Comparison of ENCODE assay signal across 10 mouse cellular contexts in genomic region chr5:111420896-111421295, GRCm38 (mm10). TPM values are rescaled to one million over a fixed set of nuclear protein-coding genes. Genes with fewer than 3 reads are reported as not detected.
DNase-seq lines count a peak whose midpoint lies in the region; ATAC-seq and TF ChIP-seq lines count a peak whose summit lies in the region.
"Had no signal": no experiment of that assay in that cellular context is flagged by ENCODE, and none has a peak within 500 bp of the region (broad histone marks: within the 10 kb centered on the region; RNA-seq: fewer than 3 reads in every experiment).

No protein-coding gene starts in this region.

- intact Hi-C loops in left cerebral cortex, adult 2 months (cut with DNase I): no loop called here
- intact Hi-C loops in left cerebral cortex, postnatal 10 days (cut with DNase I): loop anchor here (5.0 to 10.0 kb wide), 4 partner anchors 96 to 331 kb away; no protein-coding TSS in a partner anchor
- intact Hi-C loops in gastrocnemius, postnatal 36 days (cut with DNase I): loop anchor here (5.0 kb wide), 1 partner anchor 91 kb away; no protein-coding TSS in a partner anchor
- intact Hi-C loops in left cerebral cortex, postnatal 14 days (cut with DNase I): loop anchor here (5.0 kb wide), 1 partner anchor 161 kb away; no protein-coding TSS in a partner anchor

- H3K4me3 ChIP-seq in left cerebral cortex, adult 2 months: peak overlapping the region; percentile 89
- H3K4me3 ChIP-seq in forebrain, embryonic 10.5 days: peak overlapping the region; percentile 97
- peak overlapping the region; percentile 78; the same call in 1 of the 2 replicates for H3K4me3 ChIP-seq in intestine, embryonic 15.5 days (replicated peaks)
- H3K4me3 ChIP-seq in neural tube, embryonic 13.5 days: peak overlapping the region; percentile 87

- H3K9me3 ChIP-seq in forebrain, embryonic 10.5 days: no peaks in the 10 kb centered on the region
- no peaks in the 10 kb centered on the region for H3K9me3 ChIP-seq in intestine, embryonic 15.5 days
- no peaks in the 10 kb centered on the region for H3K9me3 ChIP-seq in neural tube, embryonic 13.5 days

- 39% methylated on average over 22 of the region's 22 CpGs for WGBS in forebrain, embryonic 10.5 days
- 79% methylated on average over 22 of the region's 22 CpGs for WGBS in intestine, embryonic 15.5 days
- WGBS in neural tube, embryonic 13.5 days: 33% methylated on average over 22 of the region's 22 CpGs

- H3K36me3 ChIP-seq in forebrain, embryonic 10.5 days (replicated peaks): peaks cover 75% of the 10 kb centered on the region
- no peaks in the 10 kb centered on the region for H3K36me3 ChIP-seq in intestine, embryonic 15.5 days
- 0 out of 2 replicates have a peak, but pooled peaks cover 12% of the 10 kb centered on the region for H3K36me3 ChIP-seq in neural tube, embryonic 13.5 days

- H3K4me2 ChIP-seq in intestine, embryonic 15.5 days (replicated peaks): peak overlapping the region; percentile 94
- H3K4me2 ChIP-seq in neural tube, embryonic 13.5 days: peak overlapping the region; percentile 95

- no peak for ATAC-seq in intestine, embryonic 15.5 days
- ATAC-seq in neural tube, embryonic 13.5 days (ENCODE audit: low read depth): no peak

- DNase-seq in left cerebral cortex, adult 2 months (ENCODE audit: extremely low spot score in 1 of 2, low spot score in 2 of 2): no peak
- no peak for DNase-seq in left cerebral cortex, postnatal 10 days (ENCODE audit: extremely low spot score in 1 of 2, low spot score in 2 of 2)
- no peak for DNase-seq in forebrain, embryonic 10.5 days (ENCODE audit: extremely low spot score, low spot score)
- DNase-seq in gastrocnemius, postnatal 36 days: no peak
- no peak for DNase-seq in ovary, postnatal 14 days (ENCODE audit: low spot score)
- no peak for DNase-seq in left cerebral cortex, postnatal 14 days (ENCODE audit: low spot score in 2 of 2)
- DNase-seq: cerebellum, adult 18-20 months had no signal

- peaks cover 90% of the 10 kb centered on the region for H3K4me1 ChIP-seq in forebrain, embryonic 10.5 days
- H3K4me1 ChIP-seq in intestine, embryonic 15.5 days (replicated peaks): peaks cover 62% of the 10 kb centered on the region
- peaks cover 91% of the 10 kb centered on the region for H3K4me1 ChIP-seq in neural tube, embryonic 13.5 days (replicated peaks)

- no peak for TF ChIP-seq CTCF in left cerebral cortex, adult 2 months (IDR thresholded peaks at IDR 0.05)

- H3K9ac ChIP-seq in intestine, embryonic 15.5 days: peak overlapping the region; percentile 38; the same call in 1 of the 2 replicates
- peak overlapping the region; percentile 97 for H3K9ac ChIP-seq in neural tube, embryonic 13.5 days
- H3K9ac ChIP-seq: liver, embryonic 14.5 days had no signal

- peaks cover 40% of the 10 kb centered on the region for H3K27me3 ChIP-seq in forebrain, embryonic 10.5 days (ENCODE audit: poor library complexity, severe bottlenecking)
- H3K27me3 ChIP-seq in intestine, embryonic 15.5 days (replicated peaks): peaks cover 34% of the 10 kb centered on the region
- peaks cover 8% of the 10 kb centered on the region; the same call in 1 of the 2 replicates for H3K27me3 ChIP-seq in neural tube, embryonic 13.5 days

- H3K27ac ChIP-seq in left cerebral cortex, adult 2 months: peak overlapping the region; percentile 90
- H3K27ac ChIP-seq in forebrain, embryonic 10.5 days: peak overlapping the region; percentile 99
- no peak overlapping the region for H3K27ac ChIP-seq in intestine, embryonic 15.5 days
- 0 out of 2 replicates have a peak overlapping the region, but pooled peaks have one; percentile 94 for H3K27ac ChIP-seq in neural tube, embryonic 13.5 days (replicated peaks)
- H3K27ac ChIP-seq: liver, embryonic 14.5 days had no signal

RNA-seq across cellular contexts. Expression of gene Mn1, which starts 3.7 kb away (rescaled TPM):
- 10 to 100 TPM; 61.9 to 76.6 TPM for total RNA-seq in left cerebral cortex, adult 2 months (2021)
- 10 to 100 TPM; 63.5 to 70.7 TPM for total RNA-seq in left cerebral cortex, postnatal 10 days (2021)
- 36.5 and 40.0 TPM in 2 replicates for polyA plus RNA-seq in forebrain, embryonic 10.5 days (2016; fragmentation: Nextera tagmentation; extraction: Ambion mirVana)
- 8.0 and 8.7 TPM in 2 replicates for polyA plus RNA-seq in intestine, embryonic 15.5 days (2015; fragmentation: Nextera tagmentation; extraction: Ambion mirVana)
- 22.3 and 23.5 TPM in 2 replicates for polyA plus RNA-seq in neural tube, embryonic 13.5 days (2015; fragmentation: Nextera tagmentation; extraction: Ambion mirVana)
- 10 to 100 TPM; 54.9 to 67.2 TPM for total RNA-seq in gastrocnemius, postnatal 36 days (2021)
- total RNA-seq in left cerebral cortex, postnatal 14 days (2021): 10 to 100 TPM; 62.1 to 66.1 TPM
